Mouse (Mus musculus): ENCODE results near the gene Zfp626.
"Not testable (repeated sequence)": the region's sequence is repeated elsewhere in the genome, so short reads cannot be mapped to it uniquely, and the experiment has no call there.

Gene Zfp626

GRCm38 (mm10) chr7:27806896-27807295, at the start of gene Zfp626:
Zfp626 (plus strand) TSS chr7:27807196.
- DNase-seq = not testable (repeated sequence)

GRCm38 (mm10) chr7:27765176-27765886, 41.7 kb upstream of the Zfp626 start:
- DNase-seq = no peak

- no peak for DNase-seq
Observed at GRCm38 (mm10) chr7:27789306-27789705, 17.7 kb upstream of the Zfp626 start.

- DNase-seq = not testable (repeated sequence)
Observed at GRCm38 (mm10) chr7:27793865-27794264, 13.1 kb upstream of the Zfp626 start.

GRCm38 (mm10) chr7:27794566-27794965, 12.4 kb upstream of the Zfp626 start:
- DNase-seq = no peak

GRCm38 (mm10) chr7:27797906-27798811, 8.8 kb upstream of the Zfp626 start:
- DNase-seq = no peak

GRCm38 (mm10) chr7:27801137-27801536, 5.9 kb upstream of the Zfp626 start:
- no peak for DNase-seq

GRCm38 (mm10) chr7:27802986-27803385, 4.0 kb upstream of the Zfp626 start:
- no peak for DNase-seq

GRCm38 (mm10) chr7:27804297-27805030, 2.5 kb upstream of the Zfp626 start:
- peak; percentile 63 for DNase-seq

- not testable (repeated sequence) for DNase-seq
Observed at GRCm38 (mm10) chr7:27807305-27807704, 309 bp downstream of the Zfp626 start.

GRCm38 (mm10) chr7:27818526-27819110, 11.6 kb downstream of the Zfp626 start:
- DNase-seq = no peak

GRCm38 (mm10) chr7:27822611-27823010, 15.6 kb downstream of the Zfp626 start:
- no peak for DNase-seq

- DNase-seq = no peak
Observed at GRCm38 (mm10) chr7:27834131-27834530, 27.1 kb downstream of the Zfp626 start.

GRCm38 (mm10) chr7:27837896-27838295, 30.9 kb downstream of the Zfp626 start:
- no peak for DNase-seq

- DNase-seq = peak; percentile 77
Observed at GRCm38 (mm10) chr7:27838323-27839249, 31.6 kb downstream of the Zfp626 start, which contains the start of gene Zfp59. Zfp59 (plus strand) TSS chr7:27838607.

GRCm38 (mm10) chr7:27839596-27839995, 32.6 kb downstream of the Zfp626 start:
- DNase-seq = no peak

- DNase-seq = no peak
Observed at GRCm38 (mm10) chr7:27840104-27840503, 33.1 kb downstream of the Zfp626 start.

GRCm38 (mm10) chr7:27857227-27857626, 50.2 kb downstream of the Zfp626 start, which contains the start of gene Zfp607a:
Zfp607a (plus strand) TSS chr7:27857527.
- DNase-seq = no peak

GRCm38 (mm10) chr7:27859301-27860251, 52.6 kb downstream of the Zfp626 start:
- no peak for DNase-seq
